Mouse (Mus musculus) erythroid progenitor cell, adult 5-6 weeks (primary cell): ENCODE measurements around the gene Bag6. TPM values are rescaled to one million over a fixed set of nuclear protein-coding genes. Genes with fewer than 3 reads are reported as not detected.

Experiments used
- ATAC-seq: replicated peaks from 2 replicates; pipeline ENCODE4 v1.8.0; 2016; ENCODE audit warnings: moderate number of reproducible peaks, mild to moderate bottlenecking, moderate TSS enrichment, inconsistent platforms; ENCODE audit not compliant: poor library complexity, low FRiP score, severe bottlenecking
- total RNA-seq, 2 experiments: library from RNA; stranded (forward) in 1 of 2; stranded (reverse) in 1 of 2; fragments of 150-400 nt in 1 of 2; fragments of 186-747, 209-891 nt in 1 of 2; gene quantifications; 2 replicates each; pipeline versions ENCODE4 v1.2.3 to v1.2.4; 2015 to 2017; ENCODE audit warnings: low replicate concordance in 2 of 2

The Bag6 gene
- total RNA-seq, 2 experiments from 2014 or later = 54.5 to 96.0 TPM

DNA sequence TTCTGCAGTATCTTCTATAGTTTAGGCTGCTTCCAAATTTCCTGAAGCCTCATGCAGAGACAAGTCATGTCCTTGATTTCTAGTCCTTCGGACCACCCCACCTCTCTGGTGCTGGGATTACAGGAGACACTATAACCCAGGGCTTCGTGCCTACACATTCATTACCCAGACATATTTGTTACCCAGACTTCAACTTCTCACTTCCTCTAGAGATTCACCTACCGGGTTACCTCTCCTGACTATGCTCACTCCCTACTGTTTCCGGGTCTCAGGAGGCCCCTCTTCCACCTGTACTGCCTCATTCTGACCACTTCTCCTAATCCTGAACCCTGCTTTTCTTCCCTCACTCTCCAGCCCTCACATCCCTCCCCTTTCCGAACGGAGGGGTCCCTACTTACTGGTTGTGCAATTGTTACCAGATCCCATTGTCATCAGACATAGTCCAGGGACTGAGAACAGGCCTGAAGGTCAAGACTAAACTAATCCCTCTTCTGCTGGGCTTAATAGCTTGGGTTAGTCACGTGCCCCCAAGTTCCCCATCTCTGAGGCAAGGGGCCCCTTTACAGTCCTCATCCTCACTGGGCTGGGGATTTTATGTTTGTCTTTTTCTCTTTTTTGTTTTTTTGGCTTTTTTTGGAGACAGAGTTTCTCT lies 53.1 kb downstream of the Bag6 start, which contains the start of gene Lst1:
TSS of gene Lst1 (minus strand) at position 481 of the 652 bp plus-strand sequence.
- no peak for ATAC-seq

GRCm38 (mm10) chr17:35189186-35189585 lies 54.2 kb downstream of the Bag6 start:
- ATAC-seq = no peak

- ATAC-seq = no peak
Observed at GRCm38 (mm10) chr17:35190096-35190495, 55.1 kb downstream of the Bag6 start.

- ATAC-seq = no peak
Observed at GRCm38 (mm10) chr17:35191723-35192122, 56.7 kb downstream of the Bag6 start.

DNA sequence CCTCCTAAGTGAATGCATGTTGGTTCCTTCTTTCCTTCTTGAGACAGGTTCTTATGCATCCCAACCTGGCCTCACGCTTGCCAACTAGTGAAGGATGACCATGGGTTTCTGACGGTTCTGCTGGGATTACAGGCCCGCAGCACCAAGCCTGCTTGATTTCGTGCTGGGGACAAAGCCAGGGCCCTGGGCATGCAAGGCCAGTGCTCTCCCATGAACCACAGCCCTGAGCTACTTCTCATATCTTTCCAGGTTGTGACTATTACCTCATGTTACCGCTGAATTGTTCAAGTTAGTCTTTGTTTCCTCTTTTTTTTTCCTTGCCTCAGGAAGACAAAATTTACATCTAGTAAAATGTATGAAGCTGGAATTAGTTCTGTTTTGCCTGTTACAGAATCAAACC lies 57.9 kb downstream of the Bag6 start:
- no peak for ATAC-seq

DNA sequence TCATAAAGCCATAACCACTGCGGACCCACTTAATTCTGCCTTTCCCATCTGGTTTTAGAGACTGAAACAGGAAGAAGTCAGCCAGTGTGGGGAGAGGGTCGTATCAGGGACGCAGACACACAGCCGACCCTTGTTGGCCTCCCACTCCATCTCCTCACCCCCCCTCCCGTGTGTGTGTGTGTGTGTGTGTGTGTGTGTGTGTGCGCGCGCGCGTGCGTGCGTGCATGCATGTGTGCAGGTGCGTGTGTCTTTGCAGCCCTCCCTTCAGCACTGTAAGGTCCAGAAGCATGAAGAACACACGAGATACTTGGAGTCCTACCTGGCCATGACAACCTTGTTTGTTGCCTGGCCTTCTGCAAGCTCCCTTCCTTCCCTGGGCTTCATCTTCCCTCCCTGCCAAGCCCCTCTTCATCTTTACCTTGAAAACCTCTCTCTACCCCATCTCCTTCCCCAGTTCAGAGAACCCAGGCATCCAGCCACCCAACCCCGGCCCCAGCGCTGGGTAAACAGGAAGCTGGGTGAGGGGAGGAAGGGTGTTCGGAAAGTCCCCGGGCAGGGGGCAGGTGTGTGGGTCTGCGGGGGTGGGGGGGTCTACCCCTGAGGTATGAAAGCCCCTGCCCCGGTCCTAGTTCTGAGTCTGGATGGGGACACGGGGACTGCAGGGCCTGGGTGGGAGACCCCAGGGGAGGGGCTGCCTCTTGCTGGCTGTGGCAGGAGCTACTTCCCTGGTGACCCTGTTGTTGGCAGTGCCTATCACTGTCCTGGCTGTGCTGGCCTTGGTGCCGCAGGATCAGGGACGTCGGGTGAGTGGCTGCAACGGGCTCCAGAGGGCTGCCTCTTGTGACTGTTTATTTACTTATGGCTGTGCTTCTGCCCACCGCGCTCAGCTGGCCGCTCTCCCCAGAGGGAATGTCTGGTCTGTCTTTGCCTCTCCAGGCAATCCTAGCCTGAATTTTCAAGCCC lies 59.2 kb downstream of the Bag6 start, which contains the start of gene Ltb:
TSS of gene Ltb (plus strand) at position 559 of the 963 bp plus-strand sequence.
- ATAC-seq = no peak

DNA sequence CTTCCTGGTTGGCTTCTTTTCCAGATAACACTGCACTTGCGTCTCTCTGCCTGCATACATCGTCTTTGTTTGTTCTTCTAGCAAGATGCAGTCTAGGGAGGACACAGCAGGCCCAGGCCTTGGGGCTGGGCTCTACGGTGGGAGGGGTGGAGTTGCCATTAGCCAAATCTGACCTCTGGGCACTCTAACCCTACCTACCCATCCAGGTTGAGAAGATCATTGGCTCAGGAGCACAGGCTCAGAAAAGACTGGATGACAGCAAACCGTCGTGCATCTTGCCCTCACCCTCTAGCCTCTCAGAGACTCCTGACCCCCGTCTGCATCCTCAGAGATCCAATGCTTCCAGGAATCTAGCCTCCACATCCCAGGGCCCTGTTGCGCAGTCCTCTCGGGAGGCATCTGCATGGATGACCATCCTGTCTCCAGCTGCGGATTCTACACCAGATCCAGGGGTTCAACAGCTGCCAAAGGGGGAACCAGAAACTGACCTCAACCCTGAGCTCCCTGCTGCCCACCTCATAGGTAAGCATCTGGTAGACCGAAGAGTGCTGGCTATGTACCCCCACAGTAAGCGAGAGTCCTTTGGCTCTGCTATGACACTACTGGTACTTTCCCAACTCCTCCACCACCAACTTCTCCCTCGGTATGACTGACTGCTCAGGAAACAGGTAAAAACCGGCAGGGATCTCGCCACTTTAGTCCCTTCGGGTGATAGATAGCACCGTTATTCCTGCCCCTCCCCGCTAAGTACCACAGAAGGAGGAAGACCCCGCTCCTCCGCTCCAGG lies 60.1 kb downstream of the Bag6 start:
- ATAC-seq = no peak

- ATAC-seq = peak; percentile 75; the same call in 1 of the 2 replicates
Observed at GRCm38 (mm10) chr17:35195631-35196320, 60.8 kb downstream of the Bag6 start.

GRCm38 (mm10) chr17:35196321-35196641 lies 61.3 kb downstream of the Bag6 start:
- ATAC-seq = no peak

Other genes starting within 250 kb of the Bag6 start
Only the 30 nearest of the 41 such genes appear.
- 76.0 and 78.4 TPM in 2 replicates for gene Lsm2, start 153.3 kb upstream of the Bag6 start, total RNA-seq (2015; ENCODE audit: low replicate concordance)
- 23.0 and 27.6 TPM in 2 replicates for gene Lsm2, start 153.3 kb upstream of the Bag6 start, total RNA-seq (2017; ENCODE audit: low replicate concordance)
- 156 and 173 TPM in 2 replicates for gene Vars, start 134.2 kb upstream of the Bag6 start, total RNA-seq (2015; ENCODE audit: low replicate concordance)
- 144 and 198 TPM in 2 replicates for gene Vars, start 134.2 kb upstream of the Bag6 start, total RNA-seq (2017; ENCODE audit: low replicate concordance)
- not detected in 2 replicates for gene Vwa7, start 118.6 kb upstream of the Bag6 start, total RNA-seq (2015; ENCODE audit: low replicate concordance)
- 0.39 and 0.53 TPM in 2 replicates for gene Vwa7, start 118.6 kb upstream of the Bag6 start, total RNA-seq (2017; ENCODE audit: low replicate concordance)
- 1.7 and 10.8 TPM in 2 replicates for gene Sapcd1, start 107.2 kb upstream of the Bag6 start, total RNA-seq (2015; ENCODE audit: low replicate concordance)
- gene Sapcd1, start 107.2 kb upstream of the Bag6 start, total RNA-seq (2017; ENCODE audit: low replicate concordance) = 1.4 TPM in 1 of 2 replicates, not detected in the other
- 36.9 and 39.6 TPM in 2 replicates for gene Msh5, start 88.4 kb upstream of the Bag6 start, total RNA-seq (2015; ENCODE audit: low replicate concordance)
- gene Msh5, start 88.4 kb upstream of the Bag6 start, total RNA-seq (2017; ENCODE audit: low replicate concordance) = 27.3 and 50.9 TPM in 2 replicates
- gene Clic1, start 85.2 kb upstream of the Bag6 start, total RNA-seq (2015; ENCODE audit: low replicate concordance) = 91.0 and 110 TPM in 2 replicates
- gene Clic1, start 85.2 kb upstream of the Bag6 start, total RNA-seq (2017; ENCODE audit: low replicate concordance) = 68.3 and 95.5 TPM in 2 replicates
- gene Ddah2, start 76.1 kb upstream of the Bag6 start, total RNA-seq (2015; ENCODE audit: low replicate concordance) = 2.1 TPM in 1 of 2 replicates, not detected in the other
- 1.5 and 5.6 TPM in 2 replicates for gene Ddah2, start 76.1 kb upstream of the Bag6 start, total RNA-seq (2017; ENCODE audit: low replicate concordance)
- not detected in 2 replicates for gene Ly6g6c, start 69.8 kb upstream of the Bag6 start, total RNA-seq (2015; ENCODE audit: low replicate concordance)
- not detected in 2 replicates for gene Ly6g6c, start 69.8 kb upstream of the Bag6 start, total RNA-seq (2017; ENCODE audit: low replicate concordance)
- gene Mpig6b, start 69.0 kb upstream of the Bag6 start, total RNA-seq (2015; ENCODE audit: low replicate concordance) = 1.1 TPM in 1 of 2 replicates, not detected in the other
- not detected in 2 replicates for gene Mpig6b, start 69.0 kb upstream of the Bag6 start, total RNA-seq (2017; ENCODE audit: low replicate concordance)
- not detected in 2 replicates for gene Ly6g6e, start 58.3 kb upstream of the Bag6 start, total RNA-seq (2015; ENCODE audit: low replicate concordance)
- gene Ly6g6e, start 58.3 kb upstream of the Bag6 start, total RNA-seq (2017; ENCODE audit: low replicate concordance) = not detected in 2 replicates
- gene Ly6g6d, start 57.1 kb upstream of the Bag6 start, total RNA-seq (2015; ENCODE audit: low replicate concordance) = not detected in 2 replicates
- not detected in 2 replicates for gene Ly6g6d, start 57.1 kb upstream of the Bag6 start, total RNA-seq (2017; ENCODE audit: low replicate concordance)
- 3.8 TPM in 1 of 2 replicates, not detected in the other for gene Ly6g6f, start 49.6 kb upstream of the Bag6 start, total RNA-seq (2015; ENCODE audit: low replicate concordance)
- not detected in 2 replicates for gene Ly6g6f, start 49.6 kb upstream of the Bag6 start, total RNA-seq (2017; ENCODE audit: low replicate concordance)
- 98.5 and 106 TPM in 2 replicates for gene Abhd16a, start 45.9 kb upstream of the Bag6 start, total RNA-seq (2015; ENCODE audit: low replicate concordance)
- 84.5 and 97.3 TPM in 2 replicates for gene Abhd16a, start 45.9 kb upstream of the Bag6 start, total RNA-seq (2017; ENCODE audit: low replicate concordance)
- gene Ly6g5c, start 26.9 kb upstream of the Bag6 start, total RNA-seq (2015; ENCODE audit: low replicate concordance) = not detected in 2 replicates
- not detected in 2 replicates for gene Ly6g5c, start 26.9 kb upstream of the Bag6 start, total RNA-seq (2017; ENCODE audit: low replicate concordance)
- gene Ly6g5b, start 19.8 kb upstream of the Bag6 start, total RNA-seq (2015; ENCODE audit: low replicate concordance) = 2.2 and 8.8 TPM in 2 replicates
- gene Ly6g5b, start 19.8 kb upstream of the Bag6 start, total RNA-seq (2017; ENCODE audit: low replicate concordance) = not detected in 2 replicates
- gene Gpank1, start 13.7 kb upstream of the Bag6 start, total RNA-seq (2015; ENCODE audit: low replicate concordance) = 15.9 and 33.9 TPM in 2 replicates
- 28.9 and 49.4 TPM in 2 replicates for gene Gpank1, start 13.7 kb upstream of the Bag6 start, total RNA-seq (2017; ENCODE audit: low replicate concordance)
- gene Csnk2b, start 13.1 kb upstream of the Bag6 start, total RNA-seq (2015; ENCODE audit: low replicate concordance) = 231 and 261 TPM in 2 replicates
- 118 and 134 TPM in 2 replicates for gene Csnk2b, start 13.1 kb upstream of the Bag6 start, total RNA-seq (2017; ENCODE audit: low replicate concordance)
- gene D17H6S53E, start 8.8 kb upstream of the Bag6 start, total RNA-seq (2015; ENCODE audit: low replicate concordance) = not detected in 2 replicates
- 1.7 and 1.8 TPM in 2 replicates for gene D17H6S53E, start 8.8 kb upstream of the Bag6 start, total RNA-seq (2017; ENCODE audit: low replicate concordance)
- not detected in 2 replicates for gene Apom, start 3.1 kb upstream of the Bag6 start, total RNA-seq (2015; ENCODE audit: low replicate concordance)
- not detected in 2 replicates for gene Apom, start 3.1 kb upstream of the Bag6 start, total RNA-seq (2017; ENCODE audit: low replicate concordance)
- 227 and 234 TPM in 2 replicates for gene Prrc2a, start 29.7 kb downstream of the Bag6 start, total RNA-seq (2015; ENCODE audit: low replicate concordance)
- gene Prrc2a, start 29.7 kb downstream of the Bag6 start, total RNA-seq (2017; ENCODE audit: low replicate concordance) = 42.0 and 64.3 TPM in 2 replicates
- 14.1 and 28.1 TPM in 2 replicates for gene Aif1, start 40.9 kb downstream of the Bag6 start, total RNA-seq (2015; ENCODE audit: low replicate concordance)
- 3.3 and 32.3 TPM in 2 replicates for gene Aif1, start 40.9 kb downstream of the Bag6 start, total RNA-seq (2017; ENCODE audit: low replicate concordance)
- 34.2 and 66.2 TPM in 2 replicates for gene Lst1, start 53.3 kb downstream of the Bag6 start, total RNA-seq (2015; ENCODE audit: low replicate concordance)
- gene Lst1, start 53.3 kb downstream of the Bag6 start, total RNA-seq (2017; ENCODE audit: low replicate concordance) = 48.4 and 53.5 TPM in 2 replicates
- 1.8 and 8.0 TPM in 2 replicates for gene Ltb, start 59.3 kb downstream of the Bag6 start, total RNA-seq (2015; ENCODE audit: low replicate concordance)
- 0.30 and 10.0 TPM in 2 replicates for gene Ltb, start 59.3 kb downstream of the Bag6 start, total RNA-seq (2017; ENCODE audit: low replicate concordance)
- gene Tnf, start 66.8 kb downstream of the Bag6 start, total RNA-seq (2015; ENCODE audit: low replicate concordance) = 9.6 and 12.6 TPM in 2 replicates
- 0.90 and 3.2 TPM in 2 replicates for gene Tnf, start 66.8 kb downstream of the Bag6 start, total RNA-seq (2017; ENCODE audit: low replicate concordance)
- gene Lta, start 70.2 kb downstream of the Bag6 start, total RNA-seq (2015; ENCODE audit: low replicate concordance) = not detected in 2 replicates
- 0.90 TPM in 1 of 2 replicates, not detected in the other for gene Lta, start 70.2 kb downstream of the Bag6 start, total RNA-seq (2017; ENCODE audit: low replicate concordance)
- gene Gm16181, start 85.7 kb downstream of the Bag6 start, total RNA-seq (2015; ENCODE audit: low replicate concordance) = not detected in 2 replicates
- gene Gm16181, start 85.7 kb downstream of the Bag6 start, total RNA-seq (2017; ENCODE audit: low replicate concordance) = not detected in 2 replicates
- gene Atp6v1g2, start 98.5 kb downstream of the Bag6 start, total RNA-seq (2015; ENCODE audit: low replicate concordance) = 6.1 TPM in 1 of 2 replicates, not detected in the other
- gene Atp6v1g2, start 98.5 kb downstream of the Bag6 start, total RNA-seq (2017; ENCODE audit: low replicate concordance) = not detected in 2 replicates
- gene Nfkbil1, start 100.6 kb downstream of the Bag6 start, total RNA-seq (2015; ENCODE audit: low replicate concordance) = 0.84 and 1.1 TPM in 2 replicates
- 3.0 TPM in 1 of 2 replicates, not detected in the other for gene Nfkbil1, start 100.6 kb downstream of the Bag6 start, total RNA-seq (2017; ENCODE audit: low replicate concordance)
- 169 and 179 TPM in 2 replicates for gene Ddx39b, start 106.6 kb downstream of the Bag6 start, total RNA-seq (2015; ENCODE audit: low replicate concordance)
- gene Ddx39b, start 106.6 kb downstream of the Bag6 start, total RNA-seq (2017; ENCODE audit: low replicate concordance) = 80.1 and 99.9 TPM in 2 replicates
- gene H2-D1, start 127.6 kb downstream of the Bag6 start, total RNA-seq (2015; ENCODE audit: low replicate concordance) = 147 and 160 TPM in 2 replicates
- 213 and 250 TPM in 2 replicates for gene H2-D1, start 127.6 kb downstream of the Bag6 start, total RNA-seq (2017; ENCODE audit: low replicate concordance)